Mouse (Mus musculus): Measurements from ENCODE around the gene Tubgcp6. TPM values are rescaled to one million over a fixed set of nuclear protein-coding genes. Genes with fewer than 3 reads are reported as not detected.

The Tubgcp6 gene
- polyA plus RNA-seq, 2 experiments: 6.3 to 12.0 TPM

GRCm38 (mm10) chr15:89106976-89107375 lies 15.9 kb downstream of the Tubgcp6 start:
- H3K36me3 ChIP-seq (replicated peaks; ENCODE audit: control insufficient read depth, insufficient read depth, low read depth): peaks cover 58% of the 10 kb centered on the region
- 88% methylated on average over 1 of the region's 1 CpGs for WGBS (ENCODE audit: insufficient replicate concordance)
- H3K9me3 ChIP-seq (ENCODE audit: control insufficient read depth, low read length): no peaks in the 10 kb centered on the region
- TF ChIP-seq EP300 (IDR thresholded peaks at IDR 0.05; ENCODE audit: low read depth): no peak
- no peak for TF ChIP-seq CTCF (IDR thresholded peaks at IDR 0.05; ENCODE audit: low read depth)
- ATAC-seq (ENCODE audit: insufficient read depth): no peak
- no peak overlapping the region for H3K27ac ChIP-seq
- H3K27me3 ChIP-seq (ENCODE audit: control insufficient read depth, insufficient read depth, low read length): no peaks in the 10 kb centered on the region
- no peaks in the 10 kb centered on the region for H3K4me1 ChIP-seq (replicated peaks; ENCODE audit: control insufficient read depth in 2 of 2, insufficient read depth in 2 of 2, low read length in 1 of 2)
- H3K9ac ChIP-seq (replicated peaks): no peak overlapping the region
- no peak for DNase-seq (ENCODE audit: low read depth in 3 of 3, low spot score in 3 of 3)
- H3K4me3 ChIP-seq (ENCODE audit: insufficient read depth in 1 of 2, low read depth in 2 of 2, low read length in 2 of 2): no peak overlapping the region
- no peak overlapping the region for H3K4me2 ChIP-seq (ENCODE audit: low read depth)

GRCm38 (mm10) chr15:89106073-89106472 lies 16.8 kb downstream of the Tubgcp6 start:
- Histone ChIP-seq H3K36me3 (replicated peaks; ENCODE audit: control insufficient read depth, insufficient read depth, low read depth) (peaks cover 58% of the 10 kb centered on the region), H3K9me3 (ENCODE audit: control insufficient read depth, low read length) (no peaks in the 10 kb centered on the region), H3K9ac (replicated peaks) (no peak overlapping the region), H3K27ac (no peak overlapping the region), H3K27me3 (ENCODE audit: control insufficient read depth, insufficient read depth, low read length) (no peaks in the 10 kb centered on the region), H3K4me3 (ENCODE audit: insufficient read depth in 1 of 2, low read depth in 2 of 2, low read length in 2 of 2) (no peak overlapping the region), H3K4me2 (ENCODE audit: low read depth) (no peak overlapping the region), H3K4me1 (replicated peaks; ENCODE audit: control insufficient read depth in 2 of 2, insufficient read depth in 2 of 2, low read length in 1 of 2) (no peaks in the 10 kb centered on the region)
- 87% methylated on average over 13 of the region's 13 CpGs for WGBS (ENCODE audit: insufficient replicate concordance)
- no peak for DNase-seq (ENCODE audit: low read depth in 3 of 3, low spot score in 3 of 3)
- no peak for ATAC-seq (ENCODE audit: insufficient read depth)
- TF ChIP-seq EP300 (IDR thresholded peaks at IDR 0.05; ENCODE audit: low read depth): no peak
- no peak for TF ChIP-seq CTCF (IDR thresholded peaks at IDR 0.05; ENCODE audit: low read depth)

GRCm38 (mm10) chr15:89104425-89104824 lies 18.5 kb downstream of the Tubgcp6 start:
- no peaks in the 10 kb centered on the region for H3K4me1 ChIP-seq (replicated peaks; ENCODE audit: control insufficient read depth in 2 of 2, insufficient read depth in 2 of 2, low read length in 1 of 2)
- 85% methylated on average over 8 of the region's 8 CpGs for WGBS (ENCODE audit: insufficient replicate concordance)
- ATAC-seq (ENCODE audit: insufficient read depth) (no peak), DNase-seq (ENCODE audit: low read depth in 3 of 3, low spot score in 3 of 3) (no peak)
- no peaks in the 10 kb centered on the region for H3K27me3 ChIP-seq (ENCODE audit: control insufficient read depth, insufficient read depth, low read length)
- H3K27ac ChIP-seq: no peak overlapping the region
- no peak overlapping the region for H3K4me2 ChIP-seq (ENCODE audit: low read depth)
- TF ChIP-seq EP300 (IDR thresholded peaks at IDR 0.05; ENCODE audit: low read depth) (no peak), CTCF (IDR thresholded peaks at IDR 0.05; ENCODE audit: low read depth) (no peak)
- no peak overlapping the region for H3K4me3 ChIP-seq (ENCODE audit: insufficient read depth in 1 of 2, low read depth in 2 of 2, low read length in 2 of 2)
- no peaks in the 10 kb centered on the region for H3K9me3 ChIP-seq (ENCODE audit: control insufficient read depth, low read length)
- no peak overlapping the region for H3K9ac ChIP-seq (replicated peaks)
- H3K36me3 ChIP-seq (replicated peaks; ENCODE audit: control insufficient read depth, insufficient read depth, low read depth): peaks cover 70% of the 10 kb centered on the region

- H3K27ac ChIP-seq: no peak overlapping the region
- no peaks in the 10 kb centered on the region for H3K27me3 ChIP-seq (ENCODE audit: control insufficient read depth, insufficient read depth, low read length)
- DNase-seq (ENCODE audit: low read depth in 3 of 3, low spot score in 3 of 3) (no peak), ATAC-seq (ENCODE audit: insufficient read depth) (no peak)
- 84% methylated on average over 10 of the region's 10 CpGs for WGBS (ENCODE audit: insufficient replicate concordance)
- TF ChIP-seq CTCF (IDR thresholded peaks at IDR 0.05; ENCODE audit: low read depth) (no peak), EP300 (IDR thresholded peaks at IDR 0.05; ENCODE audit: low read depth) (no peak)
- H3K36me3 ChIP-seq (replicated peaks; ENCODE audit: control insufficient read depth, insufficient read depth, low read depth): peaks cover 72% of the 10 kb centered on the region
- H3K4me3 ChIP-seq (ENCODE audit: insufficient read depth in 1 of 2, low read depth in 2 of 2, low read length in 2 of 2): no peak overlapping the region
- no peak overlapping the region for H3K4me2 ChIP-seq (ENCODE audit: low read depth)
- H3K4me1 ChIP-seq (replicated peaks; ENCODE audit: control insufficient read depth in 2 of 2, insufficient read depth in 2 of 2, low read length in 1 of 2): no peaks in the 10 kb centered on the region
- H3K9ac ChIP-seq (replicated peaks): no peak overlapping the region
- H3K9me3 ChIP-seq (ENCODE audit: control insufficient read depth, low read length): no peaks in the 10 kb centered on the region
Measured at GRCm38 (mm10) chr15:89103921-89104320, 19.0 kb downstream of the Tubgcp6 start.

- Histone ChIP-seq H3K27me3 (ENCODE audit: control insufficient read depth, insufficient read depth, low read length) (no peaks in the 10 kb centered on the region), H3K4me3 (ENCODE audit: insufficient read depth in 1 of 2, low read depth in 2 of 2, low read length in 2 of 2) (no peak overlapping the region), H3K4me2 (ENCODE audit: low read depth) (no peak overlapping the region), H3K9me3 (ENCODE audit: control insufficient read depth, low read length) (no peaks in the 10 kb centered on the region), H3K36me3 (replicated peaks; ENCODE audit: control insufficient read depth, insufficient read depth, low read depth) (peaks cover 70% of the 10 kb centered on the region), H3K27ac (no peak overlapping the region), H3K4me1 (replicated peaks; ENCODE audit: control insufficient read depth in 2 of 2, insufficient read depth in 2 of 2, low read length in 1 of 2) (no peaks in the 10 kb centered on the region), H3K9ac (replicated peaks) (no peak overlapping the region)
- TF ChIP-seq EP300 (IDR thresholded peaks at IDR 0.05; ENCODE audit: low read depth) (no peak), CTCF (IDR thresholded peaks at IDR 0.05; ENCODE audit: low read depth) (no peak)
- ATAC-seq (ENCODE audit: insufficient read depth): no peak
- no peak for DNase-seq (ENCODE audit: low read depth in 3 of 3, low spot score in 3 of 3)
- whole genome bisulfite sequencing (ENCODE audit: insufficient replicate concordance): 71% methylated on average over 5 of the region's 5 CpGs
Measured at GRCm38 (mm10) chr15:89102646-89103045, 20.3 kb downstream of the Tubgcp6 start.

Measured in liver, embryonic 14.5 days (tissue).